ENCODE assay signal across 12 mouse cellular contexts in the genomic region with DNA sequence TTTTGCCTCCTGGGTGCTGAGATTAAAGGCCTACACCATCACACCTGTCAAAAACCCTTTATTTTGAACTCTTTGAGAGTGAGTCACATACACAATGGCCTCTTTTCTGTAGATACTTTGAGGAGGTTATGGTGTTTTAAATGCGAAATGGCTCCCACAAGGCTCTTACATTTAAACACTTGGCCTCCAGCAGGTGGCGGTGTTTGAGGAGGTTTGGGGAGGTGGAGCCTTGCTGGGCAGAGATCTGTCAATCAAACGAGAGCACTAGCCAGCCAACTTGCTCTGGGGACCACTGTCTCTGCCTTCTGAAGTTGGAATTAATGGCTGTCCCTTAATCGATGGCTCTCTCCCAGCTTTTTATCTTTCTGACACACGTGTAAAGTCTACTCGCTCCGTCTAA.
DNase-seq lines count a peak whose midpoint lies in the region; ATAC-seq and TF ChIP-seq lines count a peak whose summit lies in the region.
"Had no signal": no experiment of that assay in that cellular context is flagged by ENCODE, and none has a peak within 500 bp of the region (broad histone marks: within the 10 kb centered on the region; RNA-seq: fewer than 3 reads in every experiment).

No protein-coding gene starts in this region.

- no peak overlapping the region for H3K27ac ChIP-seq in left cerebral cortex, adult 2 months
- H3K27ac ChIP-seq: liver, embryonic 14.5 days had no signal

- intact Hi-C loops in left cerebral cortex, adult 2 months (cut with DNase I): no loop called here

- peak; percentile 44 for TF ChIP-seq CTCF in left cerebral cortex, adult 2 months (IDR thresholded peaks at IDR 0.05)

- peak; percentile 8 for DNase-seq in adrenal gland, postnatal 25 days
- DNase-seq in adrenal gland, postnatal 36 days: no peak
- no peak for DNase-seq in left cerebral cortex, adult 2 months (ENCODE audit: extremely low spot score in 1 of 2, low spot score in 2 of 2)
- DNase-seq in left cerebral cortex, adult 8-10 months (ENCODE audit: low spot score in 2 of 2): no peak
- DNase-seq in WW6 (ENCODE audit: low read depth, low spot score): peak; percentile 22
- no peak for DNase-seq in heart, adult 11 months
- DNase-seq in cerebellum, adult 11 months: no peak
- DNase-seq: B cell, adult 2 months had no signal

- no peak overlapping the region for H3K4me3 ChIP-seq in left cerebral cortex, adult 2 months
- H3K4me3 ChIP-seq: heart, embryonic 12.5 days; myocyte had no signal

- ATAC-seq in megakaryocyte progenitor cell, adult 5-6 weeks (replicated peaks; ENCODE audit: poor library complexity): peak; percentile 79

Comparison
In these comparisons a context has a peak if more than half of its experiments do, and no peak if none do; other contexts are left out.
1. DNase-seq: peak in adrenal gland, postnatal 25 days (single experiment) and WW6 (single experiment); none in adrenal gland, postnatal 36 days (0 of 2), left cerebral cortex, adult 2 months (0 of 2), left cerebral cortex, adult 8-10 months (0 of 2), heart, adult 11 months (single experiment) and cerebellum, adult 11 months (single experiment).